Mouse (Mus musculus): Measurements from ENCODE around the gene Tln1. TPM values are rescaled to one million over a fixed set of nuclear protein-coding genes. Genes with fewer than 3 reads are reported as not detected.
A peak's percentile ranks its signal among the peaks of the same experiment; 100 is the strongest.

Tln1 gene
- polyA plus RNA-seq, 1 experiment, result 219 TPM

- H3K27ac ChIP-seq (ENCODE audit: insufficient read depth, low read depth, low read length), result peak overlapping the region; percentile 96
- TF ChIP-seq CTCF (IDR thresholded peaks at IDR 0.05; ENCODE audit: low read depth, low read length), result no peak
- TF ChIP-seq POLR2A (IDR thresholded peaks at IDR 0.05; ENCODE audit: borderline replicate concordance, low read depth, low read length), result no peak
- peaks cover 11% of the 10 kb centered on the region for H3K4me1 ChIP-seq (ENCODE audit: control insufficient read depth, insufficient read depth, low read length)
- H3K4me3 ChIP-seq (ENCODE audit: insufficient read depth, low read length), result peak overlapping the region; percentile 86
Measured at GRCm38 (mm10) chr4:43562769-43563600, 494 bp upstream of the Tln1 start.

GRCm38 (mm10) chr4:43561436-43561996 lies 975 bp downstream of the Tln1 start:
- Histone ChIP-seq H3K4me1 (ENCODE audit: control insufficient read depth, insufficient read depth, low read length) (peaks cover 26% of the 10 kb centered on the region), H3K27ac (ENCODE audit: insufficient read depth, low read depth, low read length) (peak overlapping the region; percentile 96), H3K4me3 (ENCODE audit: insufficient read depth, low read length) (peak overlapping the region; percentile 86)
- TF ChIP-seq CTCF (IDR thresholded peaks at IDR 0.05; ENCODE audit: low read depth, low read length) (no peak), POLR2A (IDR thresholded peaks at IDR 0.05; ENCODE audit: borderline replicate concordance, low read depth, low read length) (no peak)

- TF ChIP-seq CTCF (IDR thresholded peaks at IDR 0.05; ENCODE audit: low read depth, low read length) (no peak), POLR2A (IDR thresholded peaks at IDR 0.05; ENCODE audit: borderline replicate concordance, low read depth, low read length) (no peak)
- peak overlapping the region; percentile 86 for H3K4me3 ChIP-seq (ENCODE audit: insufficient read depth, low read length)
- peaks cover 31% of the 10 kb centered on the region for H3K4me1 ChIP-seq (ENCODE audit: control insufficient read depth, insufficient read depth, low read length)
- peak overlapping the region; percentile 96 for H3K27ac ChIP-seq (ENCODE audit: insufficient read depth, low read depth, low read length)
Measured at GRCm38 (mm10) chr4:43560976-43561375, 1.5 kb downstream of the Tln1 start.

GRCm38 (mm10) chr4:43560243-43560611 lies 2.3 kb downstream of the Tln1 start:
- peaks cover 38% of the 10 kb centered on the region for H3K4me1 ChIP-seq (ENCODE audit: control insufficient read depth, insufficient read depth, low read length)
- TF ChIP-seq CTCF (IDR thresholded peaks at IDR 0.05; ENCODE audit: low read depth, low read length), result no peak
- no peak for TF ChIP-seq POLR2A (IDR thresholded peaks at IDR 0.05; ENCODE audit: borderline replicate concordance, low read depth, low read length)
- peak overlapping the region; percentile 82 for H3K27ac ChIP-seq (ENCODE audit: insufficient read depth, low read depth, low read length)
- peak overlapping the region; percentile 62 for H3K4me3 ChIP-seq (ENCODE audit: insufficient read depth, low read length)

- Histone ChIP-seq H3K4me3 (ENCODE audit: insufficient read depth, low read length) (peak overlapping the region; percentile 62), H3K4me1 (ENCODE audit: control insufficient read depth, insufficient read depth, low read length) (peaks cover 39% of the 10 kb centered on the region), H3K27ac (ENCODE audit: insufficient read depth, low read depth, low read length) (peak overlapping the region; percentile 82)
- TF ChIP-seq CTCF (IDR thresholded peaks at IDR 0.05; ENCODE audit: low read depth, low read length), result no peak
Measured at GRCm38 (mm10) chr4:43559519-43560242, 2.8 kb downstream of the Tln1 start.

GRCm38 (mm10) chr4:43558631-43559356 lies 3.7 kb downstream of the Tln1 start:
- Histone ChIP-seq H3K27ac (ENCODE audit: insufficient read depth, low read depth, low read length) (peak overlapping the region; percentile 82), H3K4me1 (ENCODE audit: control insufficient read depth, insufficient read depth, low read length) (peaks cover 39% of the 10 kb centered on the region), H3K4me3 (ENCODE audit: insufficient read depth, low read length) (peak overlapping the region; percentile 62)
- no peak for TF ChIP-seq POLR2A (IDR thresholded peaks at IDR 0.05; ENCODE audit: borderline replicate concordance, low read depth, low read length)
- TF ChIP-seq CTCF (IDR thresholded peaks at IDR 0.05; ENCODE audit: low read depth, low read length), result no peak

GRCm38 (mm10) chr4:43558028-43558630 lies 4.4 kb downstream of the Tln1 start:
- TF ChIP-seq CTCF (IDR thresholded peaks at IDR 0.05; ENCODE audit: low read depth, low read length), result no peak
- TF ChIP-seq POLR2A (IDR thresholded peaks at IDR 0.05; ENCODE audit: borderline replicate concordance, low read depth, low read length), result no peak
- H3K4me1 ChIP-seq (ENCODE audit: control insufficient read depth, insufficient read depth, low read length), result peaks cover 33% of the 10 kb centered on the region
- peak overlapping the region; percentile 62 for H3K4me3 ChIP-seq (ENCODE audit: insufficient read depth, low read length)
- H3K27ac ChIP-seq (ENCODE audit: insufficient read depth, low read depth, low read length), result peak overlapping the region; percentile 82

- peak overlapping the region; percentile 36 for H3K27ac ChIP-seq (ENCODE audit: insufficient read depth, low read depth, low read length)
Measured at GRCm38 (mm10) chr4:43555926-43556325, 6.6 kb downstream of the Tln1 start.

GRCm38 (mm10) chr4:43553891-43554290 lies 8.6 kb downstream of the Tln1 start:
- peaks cover 33% of the 10 kb centered on the region for H3K4me1 ChIP-seq (ENCODE audit: control insufficient read depth, insufficient read depth, low read length)
- H3K4me3 ChIP-seq (ENCODE audit: insufficient read depth, low read length), result no peak overlapping the region
- H3K27ac ChIP-seq (ENCODE audit: insufficient read depth, low read depth, low read length), result no peak overlapping the region
- no peak for TF ChIP-seq CTCF (IDR thresholded peaks at IDR 0.05; ENCODE audit: low read depth, low read length)
- no peak for TF ChIP-seq POLR2A (IDR thresholded peaks at IDR 0.05; ENCODE audit: borderline replicate concordance, low read depth, low read length)

More at GRCm38 (mm10) chr4:43555926-43556325, 6.6 kb downstream of the Tln1 start:
- Histone ChIP-seq H3K4me3 (ENCODE audit: insufficient read depth, low read length) (no peak overlapping the region), H3K4me1 (ENCODE audit: control insufficient read depth, insufficient read depth, low read length) (peaks cover 33% of the 10 kb centered on the region)
- TF ChIP-seq POLR2A (IDR thresholded peaks at IDR 0.05; ENCODE audit: borderline replicate concordance, low read depth, low read length), result no peak
- TF ChIP-seq CTCF (IDR thresholded peaks at IDR 0.05; ENCODE audit: low read depth, low read length), result no peak

Measured in bone marrow macrophage, adult 2 months (primary cell).